Mouse (Mus musculus) spleen, postnatal 14 days (tissue): Measurements from ENCODE around the gene Idi2.
"Not testable (repeated sequence)": the region's sequence is repeated elsewhere in the genome, so short reads cannot be mapped to it uniquely, and the experiment has no call there.

Experiments used
- DNase-seq, 2 experiments: peaks; one replicate each; pipeline ENCODE4 v3.0.0; 2021 to 2022; ENCODE audit warnings: low spot score in 2 of 2

Idi2 gene

GRCm38 (mm10) chr13:8952563-8952962, at the start of gene Idi2:
TSS of gene Idi2 (plus strand) at chr13:8952863.
- DNase-seq = not testable (repeated sequence)

- DNase-seq = not testable (repeated sequence)
Observed at GRCm38 (mm10) chr13:8905986-8906385, 46.7 kb upstream of the Idi2 start.

- not testable (repeated sequence) for DNase-seq
Observed at GRCm38 (mm10) chr13:8913890-8914289, 38.8 kb upstream of the Idi2 start.

GRCm38 (mm10) chr13:8933499-8933898, 19.2 kb upstream of the Idi2 start:
- no peak for DNase-seq

GRCm38 (mm10) chr13:8937611-8938140, 15.0 kb upstream of the Idi2 start:
- not testable (repeated sequence) for DNase-seq

- not testable (repeated sequence) for DNase-seq
Observed at GRCm38 (mm10) chr13:8941110-8941509, 11.6 kb upstream of the Idi2 start.

GRCm38 (mm10) chr13:8941701-8942100, 11.0 kb upstream of the Idi2 start:
- DNase-seq = not testable (repeated sequence)

GRCm38 (mm10) chr13:8943828-8944227, 8.8 kb upstream of the Idi2 start:
- not testable (repeated sequence) for DNase-seq

GRCm38 (mm10) chr13:8948131-8948530, 4.5 kb upstream of the Idi2 start, which contains the start of gene Gm9745:
TSS of gene Gm9745 (minus strand) at chr13:8948231.
- DNase-seq = not testable (repeated sequence)

- DNase-seq = not testable (repeated sequence)
Observed at GRCm38 (mm10) chr13:8955127-8955526, 2.5 kb downstream of the Idi2 start.

- DNase-seq = not testable (repeated sequence)
Observed at GRCm38 (mm10) chr13:8956873-8957272, 4.2 kb downstream of the Idi2 start.

- not testable (repeated sequence) for DNase-seq
Observed at GRCm38 (mm10) chr13:8959058-8959457, 6.4 kb downstream of the Idi2 start.

- DNase-seq = not testable (repeated sequence)
Observed at GRCm38 (mm10) chr13:8959554-8959953, 6.9 kb downstream of the Idi2 start.

- DNase-seq = not testable (repeated sequence)
Observed at GRCm38 (mm10) chr13:8961128-8961888, 8.6 kb downstream of the Idi2 start.

- DNase-seq = not testable (repeated sequence)
Observed at GRCm38 (mm10) chr13:8962266-8962665, 9.6 kb downstream of the Idi2 start.

- no peak for DNase-seq
Observed at GRCm38 (mm10) chr13:8965224-8965623, 12.6 kb downstream of the Idi2 start.

- DNase-seq = no peak
Observed at GRCm38 (mm10) chr13:8967742-8968141, 15.1 kb downstream of the Idi2 start.

GRCm38 (mm10) chr13:8972369-8972768, 19.7 kb downstream of the Idi2 start:
- no peak for DNase-seq

GRCm38 (mm10) chr13:8972972-8973371, 20.3 kb downstream of the Idi2 start:
- no peak for DNase-seq

GRCm38 (mm10) chr13:8992231-8992630, 39.6 kb downstream of the Idi2 start:
- no peak for DNase-seq

GRCm38 (mm10) chr13:8995159-8995989, 42.7 kb downstream of the Idi2 start:
- peak in 1 of 2 experiments; percentile 7 for DNase-seq
